Mouse (Mus musculus): ENCODE results near the gene Tubgcp3. TPM values are rescaled to one million over a fixed set of nuclear protein-coding genes. Genes with fewer than 3 reads are reported as not detected.

Tubgcp3 gene
- total and polyA plus RNA-seq, 3 experiments = 29.7 to 48.7 (median 33.4) TPM

Other genes with a start within 250 kb of the Tubgcp3 start
- not detected in 2 replicates for gene Spaca7, start 99.2 kb downstream of the Tubgcp3 start, total RNA-seq (2012; rRNA removed)
- gene Spaca7, start 99.2 kb downstream of the Tubgcp3 start, total RNA-seq (2014; rRNA removed) = not detected in 2 replicates
- gene Spaca7, start 99.2 kb downstream of the Tubgcp3 start, polyA plus RNA-seq (2012; ENCODE audit: insufficient read length, low read depth) = not detected in 2 replicates
- 0.21 and 0.34 TPM in 2 replicates for gene Atp11a, start 84.8 kb upstream of the Tubgcp3 start, total RNA-seq (2012; rRNA removed)
- gene Atp11a, start 84.8 kb upstream of the Tubgcp3 start, total RNA-seq (2014; rRNA removed) = 0.12 TPM in 2 replicates
- gene Atp11a, start 84.8 kb upstream of the Tubgcp3 start, polyA plus RNA-seq (2012; ENCODE audit: insufficient read length, low read depth) = 0.27 TPM in 2 replicates
- not detected in 2 replicates for gene Mcf2l, start 201.6 kb upstream of the Tubgcp3 start, total RNA-seq (2012; rRNA removed)
- not detected in 2 replicates for gene Mcf2l, start 201.6 kb upstream of the Tubgcp3 start, total RNA-seq (2014; rRNA removed)
- not detected in 2 replicates for gene Mcf2l, start 201.6 kb upstream of the Tubgcp3 start, polyA plus RNA-seq (2012; ENCODE audit: insufficient read length, low read depth)

All from CH12.LX (cell line).